Mouse (Mus musculus) forebrain, embryonic 15.5 days (tissue): ENCODE data around the gene Klhl10. TPM values are rescaled to one million over a fixed set of nuclear protein-coding genes. Genes with fewer than 3 reads are reported as not detected.

Source experiments
- ATAC-seq: fragments of 200-750 bp; cut with Nextera tagmentation; replicated peaks from 2 replicates; pipeline ENCODE4 v1.8.0; 2017; ENCODE audit warnings: mild to moderate bottlenecking, moderate TSS enrichment, moderate library complexity
- H3K27ac ChIP-seq: fragments of 300-500 bp; sonication (generic); replicated peaks from 2 replicates; pipeline ENCODE4 v1.5.1; 2015; ENCODE audit warnings: mild to moderate bottlenecking, inconsistent platforms
- H3K27me3 ChIP-seq: fragments of 300-500 bp; sonication (generic); 2 replicates; pipeline ENCODE4 v1.6.1; 2015; ENCODE audit warnings: inconsistent platforms
- H3K36me3 ChIP-seq: fragments of 300-500 bp; sonication (generic); 2 replicates; pipeline ENCODE4 v1.6.1; 2015; ENCODE audit warnings: mild to moderate bottlenecking, inconsistent platforms
- H3K4me1 ChIP-seq: fragments of 300-500 bp; sonication (generic); 2 replicates; pipeline ENCODE4 v1.6.1; 2015; ENCODE audit warnings: inconsistent platforms
- H3K4me2 ChIP-seq: fragments of 300-500 bp; sonication (generic); replicated peaks from 2 replicates; pipeline ENCODE4 v1.6.1; 2015; ENCODE audit warnings: mild to moderate bottlenecking, inconsistent platforms
- H3K4me3 ChIP-seq: fragments of 300-500 bp; sonication (generic); 2 replicates; pipeline ENCODE4 v1.5.1; 2015; ENCODE audit warnings: mild to moderate bottlenecking, inconsistent platforms
- H3K9ac ChIP-seq: fragments of 300-500 bp; sonication (generic); replicated peaks from 2 replicates; pipeline ENCODE4 v1.6.1; 2015; ENCODE audit warnings: mild to moderate bottlenecking, inconsistent platforms
- H3K9me3 ChIP-seq: fragments of 300-500 bp; sonication (generic); 2 replicates; pipeline ENCODE4 v1.6.1; 2016; ENCODE audit warnings: inconsistent platforms
- WGBS: fragments of 180-500 bp; shearing (Covaris S2); methylation state at CpG from one replicate; pipeline ENCODE4 v1.1.7; 2015; ENCODE audit warnings: mixed read lengths; 5-methylcytosine and 5-hydroxymethylcytosine counted together
- polyA plus RNA-seq: library from polyadenylated mRNA; unstranded; fragments of >200 nt; fragmentation: Nextera tagmentation; extraction: Ambion mirVana; gene quantifications from 2 replicates; pipeline ENCODE4 v1.2.1, GENCODE M21; 2015

Klhl10 gene
- polyA plus RNA-seq, 1 experiment from 2014 or later: 0.67 TPM

DNA sequence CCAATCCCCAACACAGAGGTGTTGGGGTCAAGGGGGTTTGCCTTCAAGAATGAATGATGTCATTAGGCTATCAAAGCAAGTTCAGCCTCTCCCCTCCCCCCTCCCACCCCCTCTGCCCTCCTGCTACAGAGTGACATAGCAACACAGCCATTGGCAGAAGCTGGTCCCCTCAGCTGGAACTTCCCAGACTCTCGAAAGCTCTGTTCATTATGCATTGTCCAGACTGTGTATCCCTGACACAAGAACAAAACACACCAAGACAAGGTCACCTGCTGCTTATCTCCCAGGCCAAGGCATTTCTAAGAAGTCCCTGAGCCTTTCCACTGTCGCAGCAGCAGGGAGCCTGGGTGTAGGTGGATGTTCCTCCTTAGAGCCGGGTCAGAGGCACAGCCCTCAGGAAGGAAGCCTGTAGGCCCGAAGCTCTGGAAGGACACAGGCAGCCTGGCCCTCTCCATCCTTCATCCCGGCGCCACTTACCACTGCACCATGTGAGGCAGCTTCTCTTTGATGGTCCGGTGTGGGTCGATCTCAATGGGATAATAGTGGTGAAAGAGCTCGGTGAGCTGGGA is 6.0 kb upstream of the Klhl10 start:
- no peak for ATAC-seq
- Histone ChIP-seq H3K27ac (no peak overlapping the region), H3K4me1 (peaks cover 16% of the 10 kb centered on the region), H3K4me3 (no peak overlapping the region), H3K36me3 (peaks cover 25% of the 10 kb centered on the region), H3K27me3 (no peaks in the 10 kb centered on the region), H3K9me3 (no peaks in the 10 kb centered on the region), H3K4me2 (no peak overlapping the region), H3K9ac (no peak overlapping the region)
- WGBS: 69% methylated on average over 9 of the region's 9 CpGs

DNA sequence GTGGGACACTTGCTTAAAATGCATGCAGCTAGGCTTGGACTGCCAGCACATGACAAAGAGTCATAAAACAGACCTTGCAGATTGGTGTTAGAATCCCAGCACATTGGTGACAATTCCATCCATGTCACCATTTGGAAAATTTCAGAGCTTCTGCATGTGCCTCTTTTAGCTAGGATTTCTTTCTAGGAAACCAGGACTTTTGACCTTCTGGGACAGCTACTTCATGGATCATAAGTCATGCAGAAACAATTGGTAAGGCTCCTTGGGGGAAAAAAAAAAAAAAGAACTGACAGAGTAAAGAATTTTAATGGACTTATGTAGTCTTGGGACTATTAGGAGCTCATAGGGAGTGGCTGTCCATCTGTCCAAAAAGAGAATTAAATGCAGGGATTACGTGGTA is 3.8 kb upstream of the Klhl10 start:
- 85% methylated on average over 1 of the region's 1 CpGs for WGBS
- Histone ChIP-seq H3K4me2 (no peak overlapping the region), H3K27me3 (no peaks in the 10 kb centered on the region), H3K9me3 (no peaks in the 10 kb centered on the region), H3K4me1 (peaks cover 16% of the 10 kb centered on the region), H3K4me3 (no peak overlapping the region), H3K9ac (no peak overlapping the region), H3K36me3 (peaks cover 18% of the 10 kb centered on the region), H3K27ac (no peak overlapping the region)
- no peak for ATAC-seq

DNA sequence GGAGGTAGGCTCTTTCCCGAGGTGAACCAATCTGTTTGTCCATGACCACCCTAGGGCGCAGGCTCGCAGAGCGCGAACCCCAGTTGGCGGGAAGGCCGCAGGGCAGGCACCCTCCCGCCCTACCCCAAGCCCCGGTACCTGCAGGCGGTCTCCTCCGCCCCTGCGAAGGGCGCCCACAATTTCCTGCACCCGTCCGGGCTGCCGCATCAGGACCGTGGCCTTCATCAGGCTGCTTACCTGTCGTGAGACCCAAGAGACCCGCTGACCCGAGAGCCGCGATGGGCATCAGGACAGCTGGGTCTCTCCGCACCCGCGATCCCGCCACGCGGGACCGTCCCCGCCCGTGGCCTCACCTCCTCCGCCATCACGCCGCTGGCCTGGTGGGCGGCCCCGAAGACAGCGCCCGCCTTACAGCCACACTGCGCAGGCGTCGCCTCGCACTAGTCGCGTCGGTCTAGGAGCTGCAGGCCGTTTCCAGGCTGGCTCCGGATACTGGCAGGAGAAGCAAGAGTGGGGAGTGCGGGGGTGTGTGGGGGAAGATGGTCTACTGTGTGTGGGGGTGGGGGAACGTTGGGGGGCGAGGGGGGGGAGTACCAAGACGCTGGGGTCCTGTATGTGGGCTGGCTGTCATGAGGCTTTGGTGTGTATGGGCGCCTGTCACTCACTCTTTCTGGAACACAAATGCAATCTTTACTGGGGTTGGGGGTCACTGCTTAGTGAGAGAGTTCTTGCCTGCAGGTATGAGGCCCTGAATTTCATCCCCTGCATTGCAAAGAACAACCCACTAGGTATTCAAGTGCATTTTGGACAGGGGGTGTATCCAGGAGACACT is 810 bp upstream of the Klhl10 start:
- Histone ChIP-seq H3K27me3 (no peaks in the 10 kb centered on the region), H3K4me2 (peak overlapping the region; percentile 69), H3K27ac (peak overlapping the region; percentile 74), H3K9ac (peak overlapping the region; percentile 92), H3K9me3 (no peaks in the 10 kb centered on the region), H3K4me1 (peaks cover 16% of the 10 kb centered on the region), H3K4me3 (peak overlapping the region; percentile 84), H3K36me3 (peaks cover 6% of the 10 kb centered on the region; the same call in 1 of the 2 replicates)
- peak; percentile 96 for ATAC-seq
- 1% methylated on average over 51 of the region's 52 CpGs for WGBS

DNA sequence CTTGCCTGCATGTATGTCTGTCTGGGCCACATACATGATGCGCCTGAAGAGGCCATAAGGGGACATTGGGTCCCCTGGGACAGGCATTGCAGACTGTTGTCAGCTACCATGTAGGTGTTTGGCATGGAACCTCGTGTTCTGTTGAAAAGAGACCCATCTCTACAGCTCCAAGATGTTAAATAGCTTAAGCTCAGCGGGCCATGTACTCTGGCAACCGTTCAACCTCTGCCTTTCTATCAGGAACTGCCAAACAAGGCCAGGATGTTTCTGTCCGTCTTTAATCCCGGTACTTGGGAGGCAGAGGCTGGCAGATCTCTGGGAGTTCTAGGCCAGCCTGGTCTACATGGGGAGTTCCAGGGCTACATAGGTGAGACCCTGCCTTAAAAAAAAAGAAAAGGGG is 908 bp downstream of the Klhl10 start:
- 79% methylated on average over 6 of the region's 6 CpGs for WGBS
- Histone ChIP-seq H3K4me2 (no peak overlapping the region), H3K4me3 (no peak overlapping the region), H3K9me3 (no peaks in the 10 kb centered on the region), H3K36me3 (no peaks in the 10 kb centered on the region), H3K27ac (no peak overlapping the region), H3K27me3 (no peaks in the 10 kb centered on the region), H3K4me1 (peaks cover 16% of the 10 kb centered on the region), H3K9ac (no peak overlapping the region)
- ATAC-seq: no peak

DNA sequence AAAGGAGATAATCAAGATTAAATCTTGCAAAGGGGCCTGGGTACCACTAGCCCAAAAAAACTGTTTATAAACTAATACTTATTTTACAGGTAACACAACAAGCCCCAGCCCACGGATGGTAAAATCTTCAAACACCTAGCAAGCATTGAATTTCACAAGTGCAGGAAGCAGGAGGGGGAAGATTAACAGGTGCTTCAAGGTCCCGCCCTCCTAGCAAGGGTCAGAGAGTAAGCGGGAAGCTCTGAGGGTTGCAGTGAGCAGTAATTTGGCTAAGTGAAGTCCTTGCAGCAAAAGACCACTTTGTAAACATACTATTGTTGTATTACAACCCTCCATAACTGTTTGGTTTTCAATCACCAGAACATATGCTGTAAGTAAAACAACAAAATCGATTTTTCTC is 15.5 kb downstream of the Klhl10 start:
- peaks cover 19% of the 10 kb centered on the region; the same call in 1 of the 2 replicates for H3K36me3 ChIP-seq
- ATAC-seq: no peak
- no peak overlapping the region for H3K27ac ChIP-seq
- 83% methylated on average over 4 of the region's 4 CpGs for WGBS
- no peaks in the 10 kb centered on the region for H3K27me3 ChIP-seq
- no peaks in the 10 kb centered on the region for H3K4me1 ChIP-seq
- H3K4me3 ChIP-seq: no peak overlapping the region
- no peaks in the 10 kb centered on the region for H3K9me3 ChIP-seq
- no peak overlapping the region for H3K9ac ChIP-seq
- H3K4me2 ChIP-seq: no peak overlapping the region

DNA sequence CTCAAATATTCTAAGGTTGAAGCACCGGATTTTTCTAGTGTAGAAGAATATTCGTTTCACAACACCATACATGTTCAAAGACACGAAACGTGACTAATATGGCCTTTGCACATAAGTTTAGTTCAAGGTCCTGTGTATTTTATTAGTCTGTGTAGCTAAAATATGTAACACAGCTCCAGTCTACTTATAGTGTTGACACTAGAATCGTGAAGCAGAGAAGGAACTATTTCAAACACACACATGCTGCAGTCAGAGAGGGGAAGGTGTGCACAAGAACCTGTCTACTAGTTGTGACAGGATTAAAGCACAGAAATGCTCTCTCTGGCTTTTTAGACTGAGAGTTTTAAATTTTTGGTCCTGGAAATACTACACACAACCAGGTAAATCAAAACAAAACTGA is 16.0 kb downstream of the Klhl10 start:
- Histone ChIP-seq H3K4me1 (no peaks in the 10 kb centered on the region), H3K27ac (no peak overlapping the region), H3K27me3 (no peaks in the 10 kb centered on the region), H3K9ac (no peak overlapping the region), H3K9me3 (no peaks in the 10 kb centered on the region), H3K36me3 (peaks cover 22% of the 10 kb centered on the region), H3K4me2 (no peak overlapping the region), H3K4me3 (no peak overlapping the region)
- no peak for ATAC-seq
- 91% methylated on average over 5 of the region's 5 CpGs for WGBS

DNA sequence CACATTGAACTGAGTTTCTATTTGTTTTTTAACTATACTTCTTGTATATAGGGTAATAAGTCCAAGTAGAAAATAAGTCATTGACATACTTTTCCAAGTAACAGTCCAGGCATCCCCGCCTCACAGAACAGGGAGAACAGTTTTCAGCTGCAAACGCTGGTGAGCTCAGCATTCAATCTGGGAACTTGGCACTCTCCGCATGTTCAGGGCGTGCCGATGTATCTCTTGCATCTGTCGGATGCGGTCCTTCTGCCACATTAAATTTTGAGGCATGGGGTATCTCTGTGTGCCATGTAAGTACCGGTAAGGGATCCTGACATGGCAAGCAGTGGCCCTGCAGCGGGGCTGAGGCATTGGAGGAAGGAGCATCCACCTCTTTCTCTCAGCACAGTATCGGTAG is 21.0 kb downstream of the Klhl10 start:
- H3K9me3 ChIP-seq: no peaks in the 10 kb centered on the region
- H3K36me3 ChIP-seq: peaks cover 38% of the 10 kb centered on the region
- no peak overlapping the region for H3K4me3 ChIP-seq
- H3K4me1 ChIP-seq: no peaks in the 10 kb centered on the region
- H3K9ac ChIP-seq: no peak overlapping the region
- no peak overlapping the region for H3K4me2 ChIP-seq
- ATAC-seq: no peak
- WGBS: 85% methylated on average over 10 of the region's 10 CpGs
- no peaks in the 10 kb centered on the region for H3K27me3 ChIP-seq
- no peak overlapping the region for H3K27ac ChIP-seq

DNA sequence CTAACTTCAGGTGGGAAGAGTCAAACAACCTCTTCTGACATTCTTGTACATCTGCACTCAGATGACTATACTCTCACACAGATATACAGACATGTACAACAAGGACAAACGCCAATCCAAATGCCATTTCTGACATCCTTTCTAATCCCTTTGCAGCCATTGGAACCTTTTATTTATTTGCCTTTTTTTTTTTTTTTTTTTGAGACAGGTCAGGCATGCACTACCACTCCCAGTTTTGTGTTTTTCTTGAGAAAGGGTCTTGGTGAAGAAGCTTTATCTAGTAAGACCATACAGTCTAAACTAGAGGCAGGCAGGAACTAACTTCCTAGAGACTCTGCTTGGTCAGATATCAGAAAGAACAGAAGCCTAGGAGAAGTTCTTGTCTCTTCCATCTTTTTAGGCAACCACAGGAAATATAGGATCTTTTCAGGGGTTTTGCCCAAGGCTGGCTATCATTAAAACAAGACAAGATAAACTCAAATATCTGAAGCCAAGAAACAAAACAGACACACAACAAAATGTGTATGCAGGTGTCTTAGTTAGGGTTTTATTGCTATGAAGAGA is 23.6 kb downstream of the Klhl10 start:
- no peaks in the 10 kb centered on the region for H3K27me3 ChIP-seq
- H3K9me3 ChIP-seq: no peaks in the 10 kb centered on the region
- ATAC-seq: no peak
- H3K36me3 ChIP-seq: peaks cover 25% of the 10 kb centered on the region
- H3K4me3 ChIP-seq: no peak overlapping the region
- H3K9ac ChIP-seq: no peak overlapping the region
- H3K27ac ChIP-seq: no peak overlapping the region
- H3K4me2 ChIP-seq: no peak overlapping the region
- 95% methylated on average over 1 of the region's 1 CpGs for WGBS
- peaks cover 12% of the 10 kb centered on the region for H3K4me1 ChIP-seq

DNA sequence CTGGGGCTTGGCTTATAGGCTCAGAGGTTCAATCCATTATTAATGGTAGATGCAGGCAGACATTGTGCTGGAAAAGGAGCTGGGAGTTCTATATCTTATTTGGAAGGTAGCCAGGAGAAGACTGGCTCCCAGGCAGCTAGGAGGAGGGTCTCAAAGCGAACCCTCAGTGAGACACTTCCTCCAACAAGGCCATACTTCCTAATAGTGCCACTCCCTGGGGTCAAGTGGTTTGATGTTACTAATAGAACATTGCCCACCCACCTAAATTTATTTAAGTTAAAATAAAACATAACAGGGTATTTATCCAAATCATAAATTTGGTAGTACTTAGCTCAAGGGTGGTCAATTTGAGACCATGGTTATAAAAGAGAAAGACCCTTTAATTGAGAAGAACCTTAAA is 24.1 kb downstream of the Klhl10 start:
- no peak overlapping the region for H3K9ac ChIP-seq
- no peaks in the 10 kb centered on the region for H3K9me3 ChIP-seq
- H3K4me3 ChIP-seq: no peak overlapping the region
- ATAC-seq: no peak
- H3K36me3 ChIP-seq: peaks cover 25% of the 10 kb centered on the region
- H3K4me2 ChIP-seq: no peak overlapping the region
- peaks cover 17% of the 10 kb centered on the region for H3K4me1 ChIP-seq
- H3K27me3 ChIP-seq: no peaks in the 10 kb centered on the region
- WGBS: 78% methylated on average over 1 of the region's 1 CpGs
- H3K27ac ChIP-seq: no peak overlapping the region

DNA sequence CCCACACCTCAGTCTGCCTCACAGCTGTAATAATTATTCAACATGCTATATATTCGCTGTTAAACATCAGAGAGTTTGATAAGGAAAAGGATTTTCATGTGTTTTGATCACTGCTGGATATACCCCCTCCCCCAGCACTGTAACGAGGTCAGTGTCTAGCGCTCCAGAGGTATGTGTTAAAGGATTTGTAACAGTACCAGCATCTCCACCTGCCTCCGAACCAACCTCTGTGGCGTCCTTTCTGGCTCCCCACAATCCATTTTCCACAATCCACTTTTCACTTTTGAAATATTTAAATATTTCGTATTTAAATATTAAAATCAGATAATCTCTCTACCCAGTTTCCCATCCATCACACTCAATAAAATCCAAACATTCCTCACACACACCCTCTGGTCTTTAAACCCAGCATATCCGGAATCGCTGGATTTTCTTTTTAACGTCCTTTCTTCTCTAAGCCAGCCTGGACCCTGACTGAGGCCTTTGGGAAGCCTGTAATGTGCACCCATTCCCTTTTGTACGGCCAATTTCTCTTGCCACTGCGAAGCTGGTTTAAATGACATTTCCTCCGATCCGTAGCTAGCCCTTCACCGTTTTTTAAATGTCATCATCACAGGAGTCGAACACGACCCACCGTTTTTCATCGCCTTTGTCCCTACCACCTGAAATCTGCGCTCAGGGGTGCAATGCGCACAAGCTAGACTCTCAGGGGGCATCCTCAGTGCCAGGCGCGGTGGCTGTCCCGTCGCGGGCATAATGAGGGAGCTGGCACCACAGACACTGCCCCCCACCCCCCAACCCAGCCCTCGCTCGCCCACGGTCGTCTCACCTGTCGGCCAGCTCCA is 29.9 kb downstream of the Klhl10 start:
- H3K4me2 ChIP-seq: peak overlapping the region; percentile 74
- ATAC-seq: peak; percentile 16; the same call in 1 of the 2 replicates
- 4% methylated on average over 30 of the region's 30 CpGs for WGBS
- H3K4me1 ChIP-seq: peaks cover 26% of the 10 kb centered on the region
- peak overlapping the region; percentile 93 for H3K9ac ChIP-seq
- peak overlapping the region; percentile 88 for H3K4me3 ChIP-seq
- no peaks in the 10 kb centered on the region for H3K27me3 ChIP-seq
- peaks cover 11% of the 10 kb centered on the region for H3K36me3 ChIP-seq
- H3K27ac ChIP-seq: peak overlapping the region; percentile 88
- no peaks in the 10 kb centered on the region for H3K9me3 ChIP-seq

DNA sequence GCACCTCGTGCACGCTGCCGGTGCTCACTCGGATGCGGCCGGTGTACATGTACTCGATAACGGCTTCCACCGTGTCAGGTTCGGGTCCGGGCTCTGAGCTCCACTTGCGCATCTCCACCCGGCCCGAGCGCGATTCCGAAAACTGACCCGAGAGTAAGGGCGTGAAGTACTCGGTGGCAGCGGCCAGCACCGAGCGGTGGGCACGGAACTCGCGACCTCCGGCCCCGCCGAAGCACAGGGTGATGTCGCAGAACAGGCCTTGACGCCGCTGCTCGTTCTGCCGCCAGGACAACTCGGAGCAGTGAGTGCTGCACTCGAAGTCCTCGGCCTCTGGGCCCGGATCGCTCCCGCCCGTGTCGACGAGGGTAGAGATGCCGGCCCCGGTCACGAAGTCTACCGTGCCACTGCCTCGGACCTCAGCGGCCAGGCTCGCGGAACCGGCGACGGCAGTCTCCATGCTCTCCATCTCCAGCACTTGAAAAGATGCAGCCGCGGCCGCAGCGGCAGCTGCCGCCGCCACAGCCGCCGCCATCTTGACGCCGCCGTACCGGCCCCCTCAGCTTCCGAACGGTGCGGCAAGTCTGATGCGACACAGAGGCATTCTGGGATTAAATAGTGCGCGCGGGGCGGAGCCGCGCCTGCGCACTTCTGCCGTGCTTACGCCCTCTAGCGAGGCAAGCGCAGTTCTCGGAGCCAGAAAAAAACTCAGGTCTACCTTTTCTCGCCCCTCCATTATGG is 30.6 kb downstream of the Klhl10 start, which contains the start of gene Klhl11:
Gene Klhl11 (minus strand): TSS at position 545 of the 738 bp plus-strand sequence.
- peak within 1 kb of the TSS; percentile 88 for H3K4me3 ChIP-seq
- under 1% methylated on average over 83 of the region's 83 CpGs for WGBS

More for the DNA sequence above, 30.6 kb downstream of the Klhl10 start, which contains the start of gene Klhl11:
- Histone ChIP-seq H3K4me2 (peak within 1 kb of the TSS; percentile 74), H3K9me3 (no peaks in the 10 kb centered on the region), H3K27me3 (no peaks in the 10 kb centered on the region), H3K9ac (peak within 1 kb of the TSS; percentile 93), H3K4me1 (peaks cover 26% of the 10 kb centered on the region), H3K27ac (peak within 1 kb of the TSS; percentile 88), H3K36me3 (peaks cover 17% of the 10 kb centered on the region)
- ATAC-seq: peak; percentile 93
